Mouse (Mus musculus) heart, embryonic 15.5 days (tissue): ENCODE results near the gene 1700022I11Rik. TPM values are rescaled to one million over a fixed set of nuclear protein-coding genes. Genes with fewer than 3 reads are reported as not detected.

Source experiments
- ATAC-seq: fragments of 200-750 bp; cut with Nextera tagmentation; replicated peaks from 2 replicates; pipeline ENCODE4 v1.8.0; 2017; ENCODE audit warnings: low read depth, moderate TSS enrichment; ENCODE audit not compliant: insufficient number of reproducible peaks, insufficient read depth, low FRiP score
- H3K27ac ChIP-seq: fragments of 300-500 bp; sonication (generic); 2 replicates; pipeline ENCODE4 v1.5.1; 2015; ENCODE audit warnings: mild to moderate bottlenecking, inconsistent platforms
- H3K27me3 ChIP-seq: fragments of 300-500 bp; sonication (generic); 2 replicates; pipeline ENCODE4 v1.6.1; 2015; ENCODE audit warnings: inconsistent platforms
- H3K36me3 ChIP-seq: fragments of 300-500 bp; sonication (generic); 2 replicates; pipeline ENCODE4 v1.6.1; 2015; ENCODE audit warnings: mild to moderate bottlenecking, inconsistent platforms
- H3K4me1 ChIP-seq: fragments of 300-500 bp; sonication (generic); replicated peaks from 2 replicates; pipeline ENCODE4 v1.6.1; 2015; ENCODE audit warnings: inconsistent platforms
- H3K4me2 ChIP-seq: fragments of 300-500 bp; sonication (generic); 2 replicates; pipeline ENCODE4 v1.6.1; 2015; ENCODE audit warnings: inconsistent platforms, mild to moderate bottlenecking, moderate library complexity
- H3K4me3 ChIP-seq: fragments of 300-500 bp; sonication (generic); 2 replicates; pipeline ENCODE4 v1.5.1; 2015; ENCODE audit warnings: mild to moderate bottlenecking, inconsistent platforms
- H3K9ac ChIP-seq: fragments of 300-500 bp; sonication (generic); 2 replicates; pipeline ENCODE4 v1.6.1; 2015; ENCODE audit warnings: mild to moderate bottlenecking, inconsistent platforms
- H3K9me3 ChIP-seq: fragments of 300-500 bp; sonication (generic); replicated peaks from 2 replicates; pipeline ENCODE4 v1.6.1; 2016; ENCODE audit warnings: inconsistent platforms
- WGBS: fragments of 180-500 bp; shearing (Covaris S2); methylation state at CpG from one replicate; pipeline ENCODE4 v1.1.7; 2015; ENCODE audit warnings: mixed read lengths; 5-methylcytosine and 5-hydroxymethylcytosine counted together
- polyA plus RNA-seq: library from polyadenylated mRNA; unstranded; fragments of >200 nt; fragmentation: Nextera tagmentation; extraction: Ambion mirVana; gene quantifications from 2 replicates; pipeline ENCODE4 v1.2.1, GENCODE M21; 2015

The 1700022I11Rik gene
- polyA plus RNA-seq, 1 experiment from 2014 or later: 0.18 TPM

DNA sequence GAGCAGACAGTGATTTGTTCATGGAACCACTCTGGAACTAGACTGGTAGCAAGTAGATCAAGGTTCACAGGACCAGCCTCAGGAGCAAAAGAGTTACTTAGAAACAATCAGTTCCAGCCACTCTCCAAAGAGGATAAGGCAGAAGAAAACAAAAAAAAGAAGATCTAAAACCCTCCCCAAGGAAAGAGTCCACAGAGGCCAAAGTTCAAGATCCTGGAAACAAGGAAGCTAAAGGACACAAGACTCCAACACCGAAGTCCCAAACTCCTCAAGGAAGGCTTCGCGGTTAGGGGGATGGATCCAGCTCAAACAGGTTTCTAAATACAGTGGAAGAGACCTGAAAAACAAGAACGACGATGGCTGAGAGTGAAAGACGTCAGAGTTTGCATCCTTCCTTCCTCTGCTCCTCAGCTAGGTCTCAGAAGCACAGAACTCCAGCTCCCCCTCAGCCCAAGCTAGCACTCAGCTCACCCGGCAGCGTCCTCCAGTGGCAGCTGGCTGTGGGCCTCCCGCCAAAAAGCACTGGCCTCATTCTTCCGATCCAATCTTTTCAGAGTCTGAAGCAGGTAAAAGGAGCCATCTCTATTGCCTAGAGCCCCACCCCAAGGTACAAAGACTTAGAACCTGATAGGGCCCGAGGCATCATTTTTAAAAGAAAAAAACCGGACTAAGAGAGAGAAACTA, 33.5 kb downstream of the 1700022I11Rik start:
- Histone ChIP-seq H3K4me1 (peaks cover 9% of the 10 kb centered on the region; the same call in 1 of the 2 replicates), H3K4me2 (no peak overlapping the region), H3K36me3 (no peaks in the 10 kb centered on the region; the same call in none of the 2 replicates), H3K4me3 (no peak overlapping the region), H3K27ac (no peak overlapping the region), H3K9ac (no peak overlapping the region), H3K27me3 (no peaks in the 10 kb centered on the region), H3K9me3 (no peaks in the 10 kb centered on the region)
- ATAC-seq: no peak
- 74% methylated on average over 12 of the region's 12 CpGs for WGBS

DNA sequence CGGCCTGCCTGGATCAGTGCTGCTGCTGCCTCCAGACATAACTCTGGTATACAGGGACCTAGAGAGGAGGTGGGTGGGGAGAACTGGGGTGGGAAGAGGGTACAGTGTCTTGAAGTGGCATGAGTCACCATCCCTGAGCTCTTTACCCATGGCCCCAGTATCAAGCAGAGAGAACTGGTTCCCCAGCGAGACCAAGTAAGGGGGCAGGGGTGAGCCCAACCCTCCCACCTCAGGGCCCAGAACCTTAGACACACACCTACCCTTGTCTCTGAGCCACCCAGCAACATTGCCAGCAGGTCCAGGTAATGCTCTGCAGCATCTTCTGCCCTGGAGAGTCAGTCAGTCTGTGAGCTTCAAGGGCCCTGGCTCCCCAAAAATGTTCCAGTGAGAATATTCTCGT, 35.5 kb downstream of the 1700022I11Rik start:
- no peaks in the 10 kb centered on the region for H3K27me3 ChIP-seq
- H3K27ac ChIP-seq: no peak overlapping the region
- no peak overlapping the region for H3K4me2 ChIP-seq
- H3K4me1 ChIP-seq: peaks cover 7% of the 10 kb centered on the region; the same call in 1 of the 2 replicates
- no peaks in the 10 kb centered on the region for H3K9me3 ChIP-seq
- H3K4me3 ChIP-seq: no peak overlapping the region
- no peaks in the 10 kb centered on the region; the same call in none of the 2 replicates for H3K36me3 ChIP-seq
- no peak for ATAC-seq
- WGBS: 88% methylated on average over 3 of the region's 3 CpGs
- no peak overlapping the region for H3K9ac ChIP-seq

DNA sequence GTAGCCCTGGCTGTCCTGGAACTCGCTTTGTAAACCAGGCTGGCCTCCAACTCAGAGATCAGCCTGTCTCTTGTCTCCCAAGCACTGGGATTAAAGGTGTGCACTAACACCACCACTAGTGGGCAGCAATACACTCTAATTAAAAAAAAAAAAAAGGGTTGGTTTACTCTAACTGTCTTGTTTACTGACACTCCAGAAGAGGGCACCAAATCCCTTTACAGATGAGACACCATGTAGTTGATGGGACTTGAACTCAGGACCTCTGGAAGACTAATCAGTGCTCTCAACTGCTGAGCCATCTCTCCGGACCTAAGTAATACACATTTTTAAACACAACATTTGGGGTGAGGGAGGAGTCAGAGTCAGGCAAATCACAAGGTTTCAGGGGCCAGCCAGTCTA, 36.4 kb downstream of the 1700022I11Rik start:
- Histone ChIP-seq H3K4me1 (peaks cover 9% of the 10 kb centered on the region), H3K9ac (no peak overlapping the region), H3K4me3 (no peak overlapping the region), H3K27ac (no peak overlapping the region), H3K27me3 (no peaks in the 10 kb centered on the region), H3K36me3 (no peaks in the 10 kb centered on the region; the same call in none of the 2 replicates), H3K9me3 (no peaks in the 10 kb centered on the region), H3K4me2 (no peak overlapping the region)
- no peak for ATAC-seq
- 64% methylated on average over 2 of the region's 2 CpGs for WGBS

DNA sequence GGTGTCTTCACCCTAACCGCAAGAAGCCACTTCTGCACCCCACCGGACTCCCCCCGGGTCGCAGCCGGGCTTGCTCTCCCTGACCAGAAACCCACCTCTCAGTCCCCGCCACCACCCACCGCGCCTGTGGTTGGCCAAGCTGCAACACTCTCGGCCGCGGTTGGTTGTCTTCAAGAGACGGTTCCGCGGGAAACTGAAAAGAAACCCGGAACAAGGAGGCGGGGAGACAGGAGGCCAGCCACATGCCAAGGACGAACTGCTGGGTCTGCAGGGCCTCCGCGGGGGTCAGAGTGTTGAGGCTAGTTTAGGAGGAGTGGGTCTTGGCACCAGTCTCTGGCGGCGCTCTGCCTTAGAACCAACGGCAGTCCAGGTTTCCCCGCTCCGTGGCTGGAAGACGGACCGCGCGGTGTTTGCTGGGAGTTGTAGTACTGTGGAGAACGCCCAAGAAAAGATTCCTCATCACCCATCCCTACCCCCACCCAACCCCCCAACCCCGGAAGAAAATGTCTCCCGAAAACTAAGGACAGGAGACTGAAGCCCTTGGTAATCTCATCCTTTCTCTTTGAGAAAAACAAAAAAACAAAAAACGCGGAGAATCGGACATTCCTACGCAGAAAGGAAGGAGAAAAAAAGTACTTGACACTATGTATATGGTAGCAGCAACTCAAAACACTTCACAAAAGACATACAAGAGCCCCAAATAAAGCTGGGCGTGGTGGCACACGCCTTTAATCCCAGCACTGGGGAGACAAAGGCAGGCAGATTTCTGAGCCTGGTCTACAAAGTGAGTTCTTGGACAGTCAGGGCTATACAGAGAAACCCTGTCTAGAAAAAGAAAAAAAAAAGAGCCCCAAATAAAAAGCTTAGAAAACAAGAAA, 41.0 kb downstream of the 1700022I11Rik start, which contains the start of gene Fancg:
Gene Fancg, minus strand, starts transcription at position 346 of the 878 bp plus-strand sequence.
- Histone ChIP-seq H3K9me3 (no peaks in the 10 kb centered on the region), H3K9ac (peak within 1 kb of the TSS; percentile 73), H3K36me3 (no peaks in the 10 kb centered on the region; the same call in 1 of the 2 replicates), H3K27ac (peak within 1 kb of the TSS; percentile 67), H3K4me2 (peak within 1 kb of the TSS; percentile 85), H3K4me1 (peaks cover 15% of the 10 kb centered on the region), H3K27me3 (no peaks in the 10 kb centered on the region), H3K4me3 (peak within 1 kb of the TSS; percentile 98)
- ATAC-seq: peak; percentile 87
- 1% methylated on average over 37 of the region's 37 CpGs for WGBS

DNA sequence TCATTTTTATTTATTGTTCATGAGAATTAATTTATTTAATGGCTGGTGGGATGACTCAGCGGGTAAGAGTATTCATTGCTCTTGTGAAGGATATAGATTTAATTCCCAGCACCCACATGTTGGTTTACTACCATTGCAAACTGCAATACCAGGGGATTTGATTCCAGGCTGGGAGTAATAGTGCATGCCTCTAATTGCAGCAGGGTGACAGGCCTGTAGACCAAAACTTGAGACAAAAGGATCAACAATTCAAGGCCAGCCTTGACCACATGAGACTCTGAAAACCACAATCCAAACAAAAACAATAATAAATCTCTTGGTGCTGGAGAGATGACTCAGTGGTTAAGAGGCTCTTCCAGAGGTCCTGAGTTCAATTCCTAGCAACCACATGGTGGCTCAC, 42.7 kb downstream of the 1700022I11Rik start:
- peaks cover 15% of the 10 kb centered on the region for H3K4me1 ChIP-seq
- H3K4me2 ChIP-seq: no peak overlapping the region
- no peaks in the 10 kb centered on the region for H3K27me3 ChIP-seq
- ATAC-seq: no peak
- no peaks in the 10 kb centered on the region for H3K36me3 ChIP-seq
- H3K4me3 ChIP-seq: no peak overlapping the region
- H3K9me3 ChIP-seq: no peaks in the 10 kb centered on the region
- no peak overlapping the region for H3K9ac ChIP-seq
- WGBS: 92% methylated on average over 1 of the region's 1 CpGs
- no peak overlapping the region for H3K27ac ChIP-seq

DNA sequence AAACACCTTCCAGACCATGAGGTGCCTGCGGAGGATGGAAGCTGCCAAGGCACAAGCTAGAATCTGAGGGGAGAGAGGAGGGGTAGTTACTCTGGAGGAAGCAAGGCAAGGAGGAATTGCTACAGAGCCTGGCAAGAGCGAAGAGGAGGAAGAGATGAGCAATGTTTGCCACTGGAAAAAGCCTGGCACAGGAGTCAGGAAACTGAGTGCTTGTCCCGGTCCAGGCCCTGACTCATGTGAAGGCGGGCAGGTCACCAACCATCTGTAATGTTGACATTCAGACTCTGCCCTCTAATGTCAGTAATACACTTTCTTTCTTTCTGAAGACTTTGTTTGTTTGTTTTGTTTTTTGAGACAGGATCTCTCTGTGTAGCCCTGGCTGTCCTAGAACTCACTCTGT, 48.8 kb downstream of the 1700022I11Rik start:
- ATAC-seq: no peak
- H3K9me3 ChIP-seq: no peaks in the 10 kb centered on the region
- H3K4me3 ChIP-seq: no peak overlapping the region
- peaks cover 46% of the 10 kb centered on the region for H3K36me3 ChIP-seq
- 89% methylated on average over 4 of the region's 4 CpGs for WGBS
- no peak overlapping the region for H3K4me2 ChIP-seq
- H3K4me1 ChIP-seq: peaks cover 5% of the 10 kb centered on the region; the same call in 1 of the 2 replicates
- no peak overlapping the region for H3K27ac ChIP-seq
- H3K27me3 ChIP-seq: no peaks in the 10 kb centered on the region
- no peak overlapping the region for H3K9ac ChIP-seq

DNA sequence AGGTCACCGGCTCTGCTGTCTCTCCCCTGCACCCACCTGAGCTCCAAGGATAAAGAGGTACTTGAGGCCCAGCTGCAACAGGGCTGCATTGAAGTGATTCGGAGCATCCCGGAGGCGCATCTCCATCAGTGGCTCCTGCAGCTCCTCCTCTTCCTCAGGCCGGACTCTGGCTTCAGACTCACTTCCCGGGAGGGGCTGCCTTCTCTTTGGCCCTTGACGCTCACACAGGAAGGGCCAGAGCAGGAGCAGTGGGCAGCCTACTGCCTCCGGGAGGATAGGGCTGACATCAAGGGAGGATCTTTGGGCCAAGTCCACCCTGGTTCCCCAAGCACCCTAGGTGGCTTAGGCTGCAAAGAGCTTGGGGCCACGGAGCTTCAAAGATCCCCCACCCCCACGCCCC, 49.8 kb downstream of the 1700022I11Rik start:
- H3K36me3 ChIP-seq: peaks cover 50% of the 10 kb centered on the region
- H3K9ac ChIP-seq: no peak overlapping the region
- H3K27ac ChIP-seq: no peak overlapping the region
- WGBS: 91% methylated on average over 10 of the region's 10 CpGs
- H3K4me1 ChIP-seq: no peaks in the 10 kb centered on the region
- ATAC-seq: no peak
- no peaks in the 10 kb centered on the region for H3K27me3 ChIP-seq
- H3K9me3 ChIP-seq: no peaks in the 10 kb centered on the region
- no peak overlapping the region for H3K4me3 ChIP-seq
- no peak overlapping the region for H3K4me2 ChIP-seq

DNA sequence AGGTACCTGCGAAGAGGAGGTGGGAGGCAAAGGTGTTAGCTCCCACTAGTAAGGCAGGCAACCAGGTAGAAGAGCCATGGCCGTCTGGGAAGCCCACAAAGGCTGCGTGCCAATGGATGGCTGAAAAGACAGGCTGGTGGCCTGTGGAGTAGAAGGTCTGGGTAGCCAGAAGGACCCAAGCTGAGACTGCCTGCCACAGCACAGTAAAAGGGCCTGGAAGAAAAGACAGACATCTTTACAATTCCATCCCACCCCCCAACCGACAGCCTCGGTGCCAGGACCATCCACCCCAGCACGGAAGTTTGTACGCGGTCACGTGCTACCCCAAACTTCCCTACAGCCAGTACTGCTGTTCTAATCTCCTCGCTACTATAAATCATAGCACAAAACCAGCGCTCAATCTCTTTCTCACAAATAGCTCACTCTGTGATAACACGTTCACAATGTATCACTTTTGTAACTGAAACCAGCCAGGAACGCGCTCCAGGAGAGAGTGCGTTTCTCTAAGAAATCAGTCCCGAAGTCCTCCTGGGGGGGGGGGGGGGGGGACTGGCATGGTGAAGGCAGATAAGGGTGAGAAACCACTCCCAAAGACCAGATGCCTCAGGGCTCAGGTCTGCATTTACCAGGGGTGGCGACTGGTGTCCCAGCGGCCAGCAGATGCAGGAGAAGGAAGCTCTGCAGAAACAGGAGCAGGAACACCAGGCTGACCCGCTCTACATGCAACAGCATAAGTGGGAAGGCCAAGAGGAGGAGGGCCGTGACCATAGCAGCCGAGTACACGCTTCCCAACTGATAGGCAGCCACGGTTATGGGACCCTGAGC, 50.4 kb downstream of the 1700022I11Rik start:
- no peak for ATAC-seq
- no peak overlapping the region for H3K9ac ChIP-seq
- H3K4me2 ChIP-seq: no peak overlapping the region
- peaks cover 50% of the 10 kb centered on the region for H3K36me3 ChIP-seq
- H3K27ac ChIP-seq: no peak overlapping the region
- peaks cover 6% of the 10 kb centered on the region for H3K4me1 ChIP-seq
- no peak overlapping the region for H3K4me3 ChIP-seq
- WGBS: 87% methylated on average over 23 of the region's 23 CpGs
- no peaks in the 10 kb centered on the region for H3K9me3 ChIP-seq
- H3K27me3 ChIP-seq: no peaks in the 10 kb centered on the region

DNA sequence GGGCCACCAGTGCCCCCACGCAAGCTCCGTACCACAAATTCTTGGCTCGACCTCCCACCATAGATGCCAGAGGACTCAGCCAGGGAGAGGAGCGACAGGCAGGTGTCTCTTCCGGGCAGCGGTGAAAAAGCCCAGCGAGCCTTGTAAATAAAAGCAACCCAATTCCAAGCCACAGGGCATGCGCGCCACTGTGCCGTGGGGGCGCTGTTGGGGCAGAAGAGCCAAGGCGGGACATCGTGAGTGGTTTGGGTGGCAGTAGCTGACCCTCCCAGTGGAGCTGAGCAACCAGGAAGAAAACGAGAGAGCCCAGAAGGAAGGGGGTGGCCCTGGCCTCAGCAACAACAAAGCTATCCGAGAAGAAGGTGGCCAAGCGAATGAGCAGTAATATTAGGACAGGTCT, 51.5 kb downstream of the 1700022I11Rik start:
- peaks cover 9% of the 10 kb centered on the region for H3K4me1 ChIP-seq
- ATAC-seq: no peak
- H3K36me3 ChIP-seq: peaks cover 50% of the 10 kb centered on the region
- no peak overlapping the region for H3K4me2 ChIP-seq
- 85% methylated on average over 16 of the region's 16 CpGs for WGBS
- no peaks in the 10 kb centered on the region for H3K27me3 ChIP-seq
- no peak overlapping the region for H3K4me3 ChIP-seq
- no peak overlapping the region for H3K9ac ChIP-seq
- H3K27ac ChIP-seq: no peak overlapping the region
- H3K9me3 ChIP-seq: no peaks in the 10 kb centered on the region

DNA sequence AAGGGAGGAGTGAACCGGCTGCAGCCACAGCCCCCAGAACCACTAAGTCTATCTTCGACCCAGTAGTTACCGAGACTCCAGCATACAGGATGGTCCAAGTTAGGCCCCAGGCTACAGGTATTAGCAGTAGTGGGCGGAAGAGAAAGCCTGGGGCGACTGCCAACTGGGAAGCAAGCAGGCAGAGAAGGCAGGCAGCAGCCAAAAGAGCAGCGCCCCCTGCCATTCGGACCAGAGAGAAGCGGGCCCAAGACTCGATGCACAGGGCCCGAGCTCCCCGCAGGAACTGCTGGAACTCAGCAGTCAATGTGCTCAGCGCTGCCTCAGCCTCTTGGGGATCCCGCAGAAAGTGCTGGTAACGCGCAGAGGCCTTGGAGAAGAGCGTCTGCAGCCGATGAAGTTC, 51.9 kb downstream of the 1700022I11Rik start:
- Histone ChIP-seq H3K4me2 (no peak overlapping the region), H3K27me3 (no peaks in the 10 kb centered on the region), H3K27ac (no peak overlapping the region), H3K9ac (no peak overlapping the region), H3K9me3 (no peaks in the 10 kb centered on the region), H3K36me3 (peaks cover 50% of the 10 kb centered on the region), H3K4me3 (no peak overlapping the region), H3K4me1 (peaks cover 9% of the 10 kb centered on the region)
- ATAC-seq: no peak
- WGBS: 76% methylated on average over 17 of the region's 17 CpGs

DNA sequence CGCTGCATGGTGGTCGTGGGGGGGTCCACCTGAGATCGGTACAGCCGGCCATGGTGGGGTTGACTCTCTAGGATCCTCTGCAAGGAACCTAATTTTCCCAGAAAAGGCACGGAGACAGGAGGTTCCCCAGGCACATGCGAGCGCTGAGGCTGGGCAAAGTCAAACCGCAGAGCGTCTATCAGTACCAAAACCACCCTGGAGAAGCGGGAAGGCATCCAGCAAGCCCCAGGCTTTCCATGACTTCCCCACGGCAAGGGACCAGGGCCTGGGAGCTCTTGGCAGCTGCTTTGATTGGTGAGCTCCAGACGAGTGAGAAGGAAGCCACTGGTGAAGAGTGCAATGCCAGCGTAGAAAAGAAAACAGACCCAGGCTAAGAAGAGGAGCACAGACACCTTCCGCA, 55.3 kb downstream of the 1700022I11Rik start:
- Histone ChIP-seq H3K4me2 (peak overlapping the region; percentile 78), H3K27ac (peak overlapping the region; percentile 89; the same call in 1 of the 2 replicates), H3K9me3 (no peaks in the 10 kb centered on the region), H3K4me1 (peaks cover 9% of the 10 kb centered on the region), H3K27me3 (no peaks in the 10 kb centered on the region), H3K36me3 (peaks cover 60% of the 10 kb centered on the region), H3K9ac (peak overlapping the region; percentile 64), H3K4me3 (peak overlapping the region; percentile 71)
- ATAC-seq: no peak
- WGBS: 71% methylated on average over 14 of the region's 14 CpGs
